Mouse (Mus musculus): ENCODE results near the gene Actr1a.

The Actr1a gene

DNA sequence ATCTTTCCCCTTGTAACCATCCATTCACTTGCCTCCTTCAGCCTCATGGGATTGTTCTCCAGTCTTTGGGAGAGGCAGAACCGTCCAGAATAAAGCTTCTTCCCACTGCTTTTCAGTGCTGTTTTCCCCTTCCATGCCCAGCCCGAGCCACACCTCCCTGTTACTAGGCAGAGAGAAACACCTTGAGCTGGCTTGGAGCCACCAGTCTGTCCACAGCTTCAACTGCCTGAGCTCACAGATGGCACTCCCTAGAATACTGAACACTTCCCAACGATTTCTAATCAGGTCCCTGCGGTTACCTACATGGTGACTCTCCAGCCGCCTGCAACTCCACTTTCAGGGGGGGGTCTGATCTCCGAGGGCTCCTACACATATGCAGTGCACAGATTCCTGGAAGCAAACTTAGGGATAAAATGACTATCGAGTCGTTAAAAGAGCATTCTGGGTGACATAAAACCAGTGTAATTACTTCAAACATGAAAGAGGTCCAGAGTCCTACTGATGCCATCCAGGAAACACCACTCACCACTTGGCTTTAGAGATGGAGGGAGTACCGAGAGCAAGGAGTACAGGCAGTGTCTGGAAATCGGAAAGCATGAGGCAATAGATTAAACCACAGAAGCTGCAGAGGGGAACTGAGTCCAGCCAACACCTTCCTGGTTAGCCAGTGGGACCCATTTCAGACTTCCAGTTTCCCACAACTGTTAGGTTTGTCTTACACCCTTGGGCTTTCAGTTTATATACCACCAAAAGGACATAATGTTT is 45.2 kb downstream of the Actr1a start, which contains the start of gene 2310034G01Rik:
Gene 2310034G01Rik, minus strand, starts transcription at position 135 of the 765 bp plus-strand sequence.
- DNase-seq (ENCODE audit: low spot score in 2 of 2), result no peak

DNA sequence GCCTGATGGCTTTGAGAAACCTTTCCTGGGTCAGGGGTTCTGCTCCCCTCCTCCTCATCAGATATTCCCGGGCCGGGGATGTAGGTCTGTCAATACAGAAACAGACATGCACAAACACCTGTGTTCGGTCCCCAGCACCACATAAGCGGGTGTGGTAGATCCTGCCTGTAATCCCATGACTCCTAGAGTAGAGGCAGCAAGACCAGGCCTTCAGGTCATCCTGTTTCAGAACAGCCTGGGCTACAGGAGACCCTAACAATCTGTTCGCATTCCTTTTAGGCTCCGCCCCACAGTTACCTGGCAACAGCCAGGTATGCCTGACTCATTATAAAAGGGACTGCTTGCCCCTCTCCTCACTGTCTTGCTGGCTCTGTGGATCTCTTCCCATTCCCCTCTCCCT is 46.0 kb downstream of the Actr1a start:
- DNase-seq (ENCODE audit: low spot score in 2 of 2), result no peak

DNA sequence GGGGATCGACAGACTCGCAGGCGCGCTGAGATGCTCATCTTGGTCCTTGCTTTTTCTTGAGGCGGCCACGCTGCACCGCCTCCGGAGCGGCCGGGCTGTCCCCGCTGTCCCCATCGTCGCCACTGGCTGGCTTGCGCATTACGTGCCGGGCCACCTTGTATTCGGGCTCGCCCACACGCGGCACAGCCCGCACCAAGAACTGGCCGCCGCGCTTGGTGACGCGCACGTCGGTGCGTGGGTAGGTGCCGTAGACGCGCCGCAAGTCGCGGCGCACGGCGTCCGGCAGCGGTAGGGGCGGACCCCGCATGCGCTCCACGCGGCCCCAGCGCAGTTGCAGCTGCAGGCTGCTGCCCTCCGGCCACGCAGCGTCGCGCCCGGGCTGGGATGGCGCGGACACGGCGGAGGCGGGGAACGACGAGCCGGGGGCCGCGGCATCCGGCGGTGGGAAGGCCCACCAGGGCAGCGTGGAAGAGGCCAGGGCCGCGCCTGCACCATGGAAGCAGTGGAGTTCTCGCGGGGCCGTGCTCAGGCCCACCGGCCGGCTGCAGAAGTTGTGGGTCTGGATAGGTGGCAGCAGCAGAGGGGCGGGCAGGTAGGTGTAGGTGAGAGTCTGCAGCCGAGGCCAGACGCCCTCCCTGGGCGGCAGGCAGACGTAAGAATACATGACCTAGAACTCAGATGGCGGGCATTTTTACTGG is 46.6 kb downstream of the Actr1a start:
- DNase-seq (ENCODE audit: low spot score in 2 of 2), result no peak

DNA sequence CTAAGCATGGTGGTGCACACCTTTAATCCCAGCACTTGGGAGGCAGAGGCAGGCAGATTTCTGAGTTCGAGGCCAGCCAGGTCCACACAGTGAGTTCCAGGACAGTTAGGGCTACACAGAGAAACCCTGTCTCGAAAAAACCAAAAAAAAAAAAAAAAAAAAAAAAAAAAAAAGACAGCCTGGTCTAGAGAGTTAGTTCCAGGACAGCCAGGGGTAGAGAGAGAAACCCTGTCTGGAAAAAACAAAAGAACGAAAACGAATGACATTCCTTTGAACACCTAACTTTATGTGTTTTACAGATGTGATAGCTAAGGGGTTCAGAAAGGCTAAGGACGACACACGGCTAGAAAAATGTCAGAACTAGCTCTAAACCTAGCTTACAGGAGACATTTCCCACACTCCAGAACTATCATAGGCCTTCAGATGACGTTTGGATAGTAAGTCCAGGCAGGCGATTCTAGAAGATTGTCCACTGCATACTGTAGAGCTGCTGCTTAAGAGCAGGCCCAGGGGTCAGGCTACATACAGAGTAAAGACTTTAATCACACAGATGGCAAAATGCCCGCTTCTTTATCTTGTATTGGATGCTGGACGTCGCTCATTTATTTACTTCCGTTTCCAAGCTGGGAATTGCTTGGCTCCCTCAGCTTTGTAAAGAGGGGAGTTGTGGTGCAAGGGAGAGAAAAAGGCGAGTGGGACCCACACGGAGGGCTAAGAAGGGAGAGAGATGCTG is 47.4 kb downstream of the Actr1a start:
- no peak for DNase-seq (ENCODE audit: low spot score in 2 of 2)

DNA sequence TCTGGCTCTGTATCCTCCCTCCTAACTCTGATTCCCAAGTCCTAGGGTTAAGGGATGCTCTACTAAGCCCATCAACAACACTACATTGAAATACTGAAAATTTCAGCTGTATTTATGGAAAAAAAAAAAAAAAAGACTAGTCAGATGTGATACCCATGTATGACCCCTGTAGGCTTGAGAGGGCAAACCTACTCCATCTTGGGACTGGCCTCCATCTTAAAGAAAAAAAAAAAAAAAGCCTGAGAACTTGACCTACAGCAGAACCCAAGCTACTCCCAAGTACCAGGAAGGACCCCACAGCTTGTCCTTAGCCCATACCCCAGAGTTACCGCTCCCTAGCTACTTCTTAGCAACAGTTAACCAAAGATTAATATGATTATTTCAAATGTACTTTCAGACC is 48.4 kb downstream of the Actr1a start:
- DNase-seq (ENCODE audit: low spot score in 2 of 2), result no peak

DNA sequence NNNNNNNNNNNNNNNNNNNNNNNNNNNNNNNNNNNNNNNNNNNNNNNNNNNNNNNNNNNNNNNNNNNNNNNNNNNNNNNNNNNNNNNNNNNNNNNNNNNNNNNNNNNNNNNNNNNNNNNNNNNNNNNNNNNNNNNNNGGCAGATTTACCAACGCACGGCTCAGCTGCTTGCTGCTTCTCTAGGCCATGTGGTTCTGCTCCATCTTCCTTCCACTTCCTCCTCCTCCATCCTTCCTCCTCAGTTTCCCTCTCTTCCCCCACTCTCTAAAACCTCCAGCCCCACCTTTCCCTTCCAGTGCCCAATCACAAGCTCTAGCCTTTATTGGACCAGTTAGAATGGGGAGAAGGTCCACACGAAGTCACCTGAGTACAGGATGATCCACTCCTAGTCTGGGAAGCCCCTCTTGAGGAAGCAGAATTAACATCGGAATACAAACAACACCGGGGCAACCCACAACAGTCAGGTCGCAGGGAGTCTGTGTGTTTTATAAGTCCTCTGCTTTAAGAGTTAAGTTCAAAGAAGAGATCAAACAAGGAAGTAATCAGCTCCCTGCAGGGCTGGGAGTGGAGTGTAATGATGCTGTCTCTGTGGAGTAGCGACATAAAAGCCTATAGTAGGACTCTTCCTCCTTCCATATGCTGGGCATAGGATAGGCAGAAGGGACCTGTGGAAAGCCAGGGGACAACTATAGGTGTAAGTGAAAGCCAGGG is 50.7 kb downstream of the Actr1a start:
- DNase-seq (ENCODE audit: low spot score in 2 of 2), result no peak

DNA sequence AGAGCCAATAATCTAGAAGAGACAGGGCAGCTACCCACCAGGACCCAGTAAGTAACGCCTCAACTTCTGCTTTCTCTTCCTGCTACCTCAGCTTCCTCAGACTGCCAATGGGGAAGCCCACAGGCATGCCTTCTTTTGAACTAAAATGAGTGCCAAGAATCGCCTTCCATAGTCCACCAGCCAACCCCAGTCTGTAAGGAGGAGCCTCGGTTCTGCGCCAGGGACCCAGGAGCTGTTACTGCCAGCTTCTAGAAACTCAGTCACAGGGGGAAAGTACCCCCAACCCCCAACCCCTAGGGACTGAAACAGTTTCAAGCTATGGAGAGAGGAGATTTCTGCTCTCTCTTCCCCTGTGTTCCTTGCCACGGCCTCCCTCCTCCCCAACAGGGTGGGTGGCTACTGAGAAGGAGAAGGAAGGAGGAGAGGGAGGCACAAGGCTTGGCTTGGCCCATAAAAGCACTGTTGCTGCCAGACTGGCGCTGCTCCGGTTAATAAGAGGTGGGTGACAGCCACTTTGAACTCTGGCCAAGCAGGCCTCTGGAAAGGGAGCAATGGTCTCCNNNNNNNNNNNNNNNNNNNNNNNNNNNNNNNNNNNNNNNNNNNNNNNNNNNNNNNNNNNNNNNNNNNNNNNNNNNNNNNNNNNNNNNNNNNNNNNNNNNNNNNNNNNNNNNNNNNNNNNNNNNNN is 56.1 kb downstream of the Actr1a start:
- DNase-seq (ENCODE audit: low spot score in 2 of 2), result no peak

DNA sequence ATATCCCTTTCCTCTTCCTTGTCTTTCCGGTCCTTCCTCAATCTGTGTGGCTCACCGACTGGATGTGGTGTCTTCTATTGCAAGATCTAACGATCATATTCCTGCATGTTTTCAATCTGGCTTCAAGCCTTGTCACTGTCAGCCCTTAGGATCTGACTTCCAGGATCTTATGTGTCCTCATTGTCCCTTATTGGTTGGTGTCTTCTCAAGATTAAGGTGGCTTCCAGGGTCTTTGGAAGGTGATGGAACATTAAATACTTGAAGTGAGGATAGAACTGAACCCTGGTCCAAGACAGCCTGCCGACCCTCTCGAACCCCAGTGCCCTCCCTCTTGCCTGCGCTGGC is 56.6 kb downstream of the Actr1a start:
- DNase-seq (ENCODE audit: low spot score in 2 of 2), result no peak

DNA sequence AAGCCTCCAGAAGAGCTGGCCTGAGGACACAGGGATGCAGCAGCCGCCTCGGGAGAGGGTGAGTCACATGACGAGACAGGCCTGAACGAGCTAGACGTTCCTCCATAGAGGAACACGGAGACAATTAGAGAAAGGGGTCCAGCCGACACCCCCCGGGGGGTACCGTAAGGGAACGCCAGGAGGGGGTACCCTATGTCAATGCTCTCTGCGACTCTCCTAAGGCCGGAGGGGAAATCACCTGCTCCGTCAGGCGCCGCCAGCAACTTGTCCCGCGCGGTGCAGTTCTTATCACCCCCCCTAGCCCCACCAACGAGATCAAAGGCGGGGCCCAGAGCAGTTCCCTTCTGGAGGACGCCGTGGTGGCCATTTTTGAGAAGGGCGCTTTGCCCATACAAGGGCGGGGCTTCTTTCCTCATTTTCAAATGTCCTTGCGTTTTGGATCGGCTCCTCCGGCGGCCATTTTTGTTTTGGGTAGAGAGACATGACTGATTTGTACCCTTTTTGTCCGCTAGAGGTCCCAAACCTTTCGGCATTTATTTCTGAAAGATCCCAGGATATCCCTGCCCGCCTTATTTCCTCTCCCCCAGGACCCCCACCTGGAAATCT is 57.1 kb downstream of the Actr1a start, which contains the start of gene Cuedc2:
Gene Cuedc2, minus strand, starts transcription at position 372 of the 606 bp plus-strand sequence.
- DNase-seq (ENCODE audit: low spot score in 2 of 2), result peak; percentile 94 to 95

DNA sequence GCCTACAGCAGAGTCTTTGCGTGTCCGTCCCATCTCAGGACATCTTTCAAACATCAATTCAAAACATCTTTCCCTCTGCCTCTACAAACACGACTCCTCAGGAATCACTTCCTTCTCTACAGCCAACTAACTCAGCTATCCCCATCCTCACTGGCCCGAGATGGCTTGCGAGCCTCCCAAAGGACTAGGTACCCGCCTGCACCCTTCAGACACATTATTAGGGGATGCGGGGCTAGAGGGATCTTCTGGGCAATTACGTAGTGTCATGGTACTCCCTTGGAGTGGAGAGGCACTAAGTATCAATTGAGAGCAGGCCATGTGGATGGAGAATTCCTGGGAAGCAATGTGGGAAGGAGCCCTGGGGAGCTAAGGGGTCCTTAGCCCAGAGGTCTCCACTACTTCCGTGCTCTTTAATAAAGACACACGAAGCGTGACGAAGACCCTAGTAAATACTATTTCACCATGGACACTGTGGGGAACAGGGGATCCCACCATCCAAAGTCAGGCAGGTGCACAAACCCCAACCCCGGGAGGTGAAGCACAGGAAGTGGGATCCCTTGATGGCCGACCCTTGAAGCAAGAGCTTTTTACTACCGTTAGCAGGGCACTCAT is 57.7 kb downstream of the Actr1a start:
- DNase-seq (ENCODE audit: low spot score in 2 of 2), result peak in 1 of 2 experiments; percentile 48

DNA sequence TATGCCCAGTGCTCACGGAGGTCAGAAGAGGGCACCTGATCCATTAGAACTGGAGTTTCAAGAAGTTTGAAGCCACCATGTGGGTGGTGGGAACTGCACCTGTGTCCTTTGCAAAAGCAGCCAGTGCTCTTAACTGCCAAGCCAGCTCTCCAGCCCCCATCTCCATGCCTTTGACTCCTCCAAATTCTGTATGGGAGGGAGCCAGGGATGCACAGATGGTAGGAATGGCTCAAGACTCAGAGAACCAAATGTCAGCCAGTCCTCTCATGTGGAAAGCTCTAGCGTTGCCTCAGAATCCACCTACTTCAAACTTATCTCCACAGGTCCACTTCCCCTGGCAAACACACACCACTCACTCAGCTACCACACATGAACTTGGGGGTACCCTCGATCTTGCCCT is 61.6 kb downstream of the Actr1a start:
- no peak for DNase-seq (ENCODE audit: low spot score in 2 of 2)

DNA sequence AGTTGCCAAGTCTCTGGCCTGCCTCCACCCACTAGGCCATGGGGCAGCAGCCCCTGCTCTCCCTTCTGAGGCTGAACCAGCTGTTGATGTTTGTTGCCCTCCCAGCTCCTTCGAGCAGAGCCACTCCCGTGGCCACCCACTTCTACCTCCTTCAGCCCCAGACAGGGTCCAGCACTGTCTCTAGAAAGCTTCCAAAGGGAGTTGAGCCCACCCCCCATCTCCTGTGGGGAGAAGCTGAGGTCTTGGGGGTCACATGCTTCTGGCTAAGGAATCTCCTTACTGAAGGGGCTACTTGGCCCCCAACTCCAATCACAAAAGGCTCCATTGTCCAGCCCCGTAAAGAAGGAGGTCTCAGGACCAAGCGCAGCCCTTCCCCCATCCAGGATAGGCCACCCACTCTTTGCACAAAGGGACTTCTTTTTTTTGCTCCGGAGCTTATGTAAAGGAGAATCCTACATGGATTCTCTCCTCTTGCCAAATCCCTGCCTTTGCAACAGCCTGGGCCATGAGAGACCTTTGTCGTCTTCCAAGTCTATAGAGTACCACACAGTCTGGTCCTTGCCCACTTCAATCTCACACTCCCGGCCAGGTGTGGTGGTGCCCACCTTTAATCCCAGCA is 62.7 kb downstream of the Actr1a start:
- no peak for DNase-seq (ENCODE audit: low spot score in 2 of 2)

DNA sequence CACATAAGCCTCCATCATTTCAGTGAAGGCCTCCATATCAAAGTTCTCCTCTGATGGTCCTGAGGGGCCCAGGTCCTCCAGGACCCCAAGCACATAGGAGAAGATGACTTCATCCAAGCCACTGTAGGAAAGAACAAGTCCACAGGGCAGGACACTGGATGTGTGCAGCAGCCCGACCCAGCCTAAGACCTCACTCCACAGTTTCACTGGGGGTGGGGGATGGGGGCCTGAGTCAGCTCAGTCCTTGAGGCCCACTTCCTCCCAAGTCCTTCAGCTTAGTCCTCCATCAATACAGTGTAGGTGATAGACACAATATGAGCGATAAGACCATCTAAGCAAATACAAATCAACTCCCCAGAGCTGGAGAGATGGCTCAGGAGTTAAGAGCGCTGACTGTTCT is 63.6 kb downstream of the Actr1a start:
- DNase-seq (ENCODE audit: low spot score in 2 of 2), result no peak

DNA sequence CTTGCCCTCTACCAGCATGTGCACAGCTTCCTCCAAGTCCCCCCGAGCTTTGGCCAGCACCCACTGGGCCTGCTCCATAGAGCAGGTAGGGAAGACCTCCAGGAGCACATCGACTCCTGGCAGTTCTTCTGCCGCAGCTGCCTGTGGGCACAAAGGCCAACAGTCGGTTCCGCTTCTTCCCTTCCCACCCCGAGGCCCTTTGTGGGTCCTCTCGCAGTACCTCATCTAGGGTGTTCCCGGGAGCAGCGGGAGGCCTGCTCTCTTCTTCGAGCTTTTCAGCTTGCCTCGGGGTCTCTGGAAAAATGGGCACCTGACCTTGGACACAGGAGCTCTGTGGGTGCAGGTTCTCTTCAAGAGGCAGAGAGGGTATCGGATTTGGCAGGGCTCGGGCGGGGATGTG is 64.2 kb downstream of the Actr1a start:
- DNase-seq (ENCODE audit: low spot score in 2 of 2), result no peak

DNA sequence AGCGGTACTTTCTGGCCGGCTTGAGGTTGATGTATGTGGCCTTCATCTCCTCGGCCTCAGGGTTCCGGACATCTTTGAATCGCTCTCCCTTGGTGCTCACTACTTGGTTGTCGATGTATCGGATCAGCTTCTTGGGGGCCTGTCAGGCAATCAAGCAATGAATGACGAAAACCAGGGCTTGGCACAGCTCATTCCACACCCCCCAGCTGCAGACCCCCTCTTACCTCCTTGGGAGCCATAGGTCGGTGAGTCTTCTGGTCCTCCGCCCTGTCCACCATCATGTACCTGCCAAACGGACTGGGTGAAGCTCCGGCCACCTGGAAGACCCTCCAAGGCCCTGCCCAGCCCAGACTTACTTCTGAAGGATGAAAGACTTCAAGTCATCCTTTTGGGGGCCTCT is 64.9 kb downstream of the Actr1a start:
- DNase-seq (ENCODE audit: low spot score in 2 of 2), result no peak

DNA sequence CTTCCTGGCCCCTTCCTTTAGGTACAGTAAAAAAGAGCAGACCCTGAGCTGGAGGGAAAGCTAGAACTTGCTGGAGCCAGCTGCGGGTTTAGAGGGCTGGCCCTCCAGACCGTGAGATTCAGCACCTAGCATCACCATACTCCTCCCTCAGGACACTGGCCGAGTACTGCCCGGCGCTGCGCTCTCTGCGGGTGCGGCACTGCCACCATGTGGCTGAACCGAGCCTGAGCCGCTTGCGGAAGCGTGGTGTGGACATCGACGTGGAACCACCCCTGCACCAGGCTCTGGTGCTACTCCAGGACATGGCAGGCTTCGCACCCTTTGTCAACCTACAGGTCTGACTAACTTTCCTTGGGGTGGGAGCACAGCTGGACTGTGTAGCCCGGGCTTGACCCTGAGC is 65.6 kb downstream of the Actr1a start:
- DNase-seq (ENCODE audit: low spot score in 2 of 2), result no peak

DNA sequence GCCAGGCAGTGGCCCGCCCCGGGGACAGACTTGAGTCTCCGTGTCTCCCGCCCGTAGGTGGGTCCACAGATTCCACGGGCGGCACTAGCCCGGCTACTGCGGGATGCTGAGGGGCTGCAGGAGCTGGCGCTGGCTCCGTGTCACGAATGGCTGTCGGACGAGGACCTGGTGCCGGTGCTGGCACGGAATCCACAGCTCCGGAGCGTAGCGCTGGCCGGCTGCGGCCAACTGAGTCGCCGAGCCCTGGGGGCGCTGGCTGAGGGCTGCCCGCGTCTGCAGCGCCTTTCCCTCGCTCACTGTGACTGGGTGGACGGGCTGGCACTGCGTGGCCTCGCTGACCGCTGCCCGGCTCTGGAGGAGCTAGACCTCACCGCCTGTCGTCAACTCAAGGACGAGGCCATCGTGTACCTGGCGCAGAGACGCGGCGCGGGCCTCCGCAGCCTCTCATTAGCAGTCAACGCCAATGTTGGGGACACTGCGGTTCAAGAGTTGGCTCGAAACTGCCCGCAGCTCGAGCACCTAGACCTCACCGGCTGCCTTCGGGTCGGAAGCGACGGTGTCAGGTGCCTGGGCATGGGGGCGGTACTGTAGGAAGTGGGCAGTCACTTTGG is 66.4 kb downstream of the Actr1a start:
- DNase-seq (ENCODE audit: low spot score in 2 of 2), result no peak

DNA sequence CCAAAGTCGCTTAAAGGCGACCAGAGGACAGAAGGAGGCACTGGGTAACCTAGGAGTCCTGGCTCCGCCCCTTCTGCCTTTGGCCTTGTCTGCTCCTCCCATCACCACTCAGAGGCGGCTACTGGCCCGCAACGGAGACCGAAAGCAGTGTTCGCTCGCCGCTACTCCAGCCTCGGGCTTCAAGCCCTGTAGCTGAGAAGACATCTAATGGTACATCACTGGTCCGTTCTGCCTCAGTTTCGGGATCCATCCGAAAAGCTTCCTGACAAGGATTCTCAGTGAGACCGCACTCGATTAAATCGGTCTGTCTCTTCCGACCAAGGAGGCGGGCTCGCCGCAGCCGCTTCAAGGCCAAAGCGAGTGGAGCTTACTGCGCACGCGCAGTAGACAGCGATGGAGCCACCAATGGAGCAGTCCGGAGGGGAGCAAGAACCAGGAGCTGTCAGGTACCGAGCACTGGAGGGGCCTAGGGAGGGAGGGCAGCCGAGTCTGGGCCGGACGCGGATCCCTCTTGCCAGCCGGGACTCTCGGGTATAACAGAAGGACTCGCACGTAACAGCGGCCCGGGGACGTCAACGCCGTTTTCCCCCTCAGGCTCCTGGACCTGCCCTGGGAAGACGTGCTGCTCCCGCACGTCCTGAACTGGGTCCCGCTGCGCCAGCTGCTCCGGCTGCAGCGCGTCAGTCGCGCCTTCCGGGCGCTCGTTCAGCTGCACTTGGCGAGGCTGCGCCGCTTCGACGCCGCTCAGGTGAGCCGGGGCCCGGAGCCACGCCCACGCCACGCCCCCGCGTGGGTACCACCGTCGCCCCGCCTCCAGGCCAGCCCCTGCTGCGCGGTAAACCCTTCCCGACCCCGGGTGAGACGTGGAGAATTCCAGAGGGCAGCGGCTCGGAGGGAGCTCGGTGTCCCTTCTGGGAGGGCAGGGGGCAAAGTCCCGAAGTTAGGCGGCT is 67.2 kb downstream of the Actr1a start, which contains the start of gene Fbxl15:
Gene Fbxl15, plus strand, starts transcription at position 104 of the 950 bp plus-strand sequence.
- DNase-seq (ENCODE audit: low spot score in 2 of 2), result peak; percentile 83 to 87
